Mouse (Mus musculus): ENCODE data around the gene Dusp1. TPM values are rescaled to one million over a fixed set of nuclear protein-coding genes. Genes with fewer than 3 reads are reported as not detected.

Dusp1 gene
- polyA plus RNA-seq, 1 experiment from 2014 or later = 28.3 TPM

- H3K4me1 ChIP-seq (ENCODE audit: insufficient read depth, low read length) = peaks cover 47% of the 10 kb centered on the region
- no peaks in the 10 kb centered on the region for H3K9me3 ChIP-seq (ENCODE audit: low read length)
- peak overlapping the region; percentile 31; the same call in 1 of the 2 replicates for H3K9ac ChIP-seq (replicated peaks; ENCODE audit: low read length)
- H3K36me3 ChIP-seq (ENCODE audit: insufficient read depth, low read length) = no peaks in the 10 kb centered on the region; the same call in 1 of the 2 replicates
- H3K27me3 ChIP-seq (ENCODE audit: insufficient read depth, low read length) = no peaks in the 10 kb centered on the region
- ATAC-seq (ENCODE audit: low FRiP score, low TSS enrichment) = no peak
- H3K4me3 ChIP-seq (ENCODE audit: low read length) = no peak overlapping the region
- 0 out of 2 replicates have a peak overlapping the region, but pooled peaks have one; percentile 20 for H3K27ac ChIP-seq (ENCODE audit: low read length)
- H3K4me2 ChIP-seq (replicated peaks; ENCODE audit: low read depth, low read length) = no peak overlapping the region
- WGBS = 69% methylated on average over 6 of the region's 6 CpGs
These were observed 39.6 kb upstream of the Dusp1 start for GRCm38 (mm10) chr17:26601514-26601913.

- Histone ChIP-seq H3K27me3 (ENCODE audit: insufficient read depth, low read length) (no peaks in the 10 kb centered on the region), H3K9me3 (ENCODE audit: low read length) (no peaks in the 10 kb centered on the region), H3K9ac (replicated peaks; ENCODE audit: low read length) (peak overlapping the region; percentile 31; the same call in 1 of the 2 replicates), H3K36me3 (ENCODE audit: insufficient read depth, low read length) (no peaks in the 10 kb centered on the region), H3K4me1 (ENCODE audit: insufficient read depth, low read length) (peaks cover 52% of the 10 kb centered on the region), H3K4me2 (replicated peaks; ENCODE audit: low read depth, low read length) (no peak overlapping the region), H3K27ac (ENCODE audit: low read length) (0 out of 2 replicates have a peak overlapping the region, but pooled peaks have one; percentile 20), H3K4me3 (ENCODE audit: low read length) (no peak overlapping the region)
- 61% methylated on average over 17 of the region's 17 CpGs for WGBS
- ATAC-seq (ENCODE audit: low FRiP score, low TSS enrichment) = no peak
These were observed 39.1 kb upstream of the Dusp1 start for GRCm38 (mm10) chr17:26600913-26601447.

- WGBS = 89% methylated on average over 5 of the region's 5 CpGs
- Histone ChIP-seq H3K4me1 (ENCODE audit: insufficient read depth, low read length) (peaks cover 66% of the 10 kb centered on the region), H3K9me3 (ENCODE audit: low read length) (no peaks in the 10 kb centered on the region), H3K4me3 (ENCODE audit: low read length) (no peak overlapping the region), H3K9ac (replicated peaks; ENCODE audit: low read length) (no peak overlapping the region), H3K27ac (ENCODE audit: low read length) (no peak overlapping the region), H3K36me3 (ENCODE audit: insufficient read depth, low read length) (no peaks in the 10 kb centered on the region), H3K27me3 (ENCODE audit: insufficient read depth, low read length) (no peaks in the 10 kb centered on the region), H3K4me2 (replicated peaks; ENCODE audit: low read depth, low read length) (no peak overlapping the region)
- ATAC-seq (ENCODE audit: low FRiP score, low TSS enrichment) = no peak
These were observed 36.9 kb upstream of the Dusp1 start for GRCm38 (mm10) chr17:26598845-26599244.

- 85% methylated on average over 6 of the region's 6 CpGs for WGBS
- ATAC-seq (ENCODE audit: low FRiP score, low TSS enrichment) = no peak
These were observed 35.0 kb upstream of the Dusp1 start for GRCm38 (mm10) chr17:26596856-26597481.

GRCm38 (mm10) chr17:26596168-26596658 is 34.3 kb upstream of the Dusp1 start:
- Histone ChIP-seq H3K9ac (replicated peaks; ENCODE audit: low read length) (no peak overlapping the region), H3K4me2 (replicated peaks; ENCODE audit: low read depth, low read length) (no peak overlapping the region), H3K27ac (ENCODE audit: low read length) (peak overlapping the region; percentile 80), H3K4me3 (ENCODE audit: low read length) (no peak overlapping the region), H3K9me3 (ENCODE audit: low read length) (no peaks in the 10 kb centered on the region), H3K4me1 (ENCODE audit: insufficient read depth, low read length) (peaks cover 46% of the 10 kb centered on the region), H3K36me3 (ENCODE audit: insufficient read depth, low read length) (peaks cover 8% of the 10 kb centered on the region), H3K27me3 (ENCODE audit: insufficient read depth, low read length) (no peaks in the 10 kb centered on the region)
- 49% methylated on average over 7 of the region's 7 CpGs for WGBS
- ATAC-seq (ENCODE audit: low FRiP score, low TSS enrichment) = 0 out of 2 replicates have a peak, but pooled peaks have one; percentile 49

More at GRCm38 (mm10) chr17:26596856-26597481, 35.0 kb upstream of the Dusp1 start:
- H3K4me1 ChIP-seq (ENCODE audit: insufficient read depth, low read length) = peaks cover 54% of the 10 kb centered on the region
- no peak overlapping the region for H3K4me2 ChIP-seq (replicated peaks; ENCODE audit: low read depth, low read length)
- H3K4me3 ChIP-seq (ENCODE audit: low read length) = no peak overlapping the region
- no peaks in the 10 kb centered on the region for H3K9me3 ChIP-seq (ENCODE audit: low read length)
- H3K27ac ChIP-seq (ENCODE audit: low read length) = no peak overlapping the region; the same call in 1 of the 2 replicates
- H3K27me3 ChIP-seq (ENCODE audit: insufficient read depth, low read length) = no peaks in the 10 kb centered on the region
- H3K36me3 ChIP-seq (ENCODE audit: insufficient read depth, low read length) = peaks cover 8% of the 10 kb centered on the region
- H3K9ac ChIP-seq (replicated peaks; ENCODE audit: low read length) = no peak overlapping the region

- no peak overlapping the region for H3K4me3 ChIP-seq (ENCODE audit: low read length)
- H3K4me2 ChIP-seq (replicated peaks; ENCODE audit: low read depth, low read length) = no peak overlapping the region
- no peak for ATAC-seq (ENCODE audit: low FRiP score, low TSS enrichment)
- H3K9ac ChIP-seq (replicated peaks; ENCODE audit: low read length) = no peak overlapping the region
- WGBS = 45% methylated on average over 7 of the region's 7 CpGs
- H3K27ac ChIP-seq (ENCODE audit: low read length) = peak overlapping the region; percentile 80
- H3K4me1 ChIP-seq (ENCODE audit: insufficient read depth, low read length) = peaks cover 40% of the 10 kb centered on the region
- H3K9me3 ChIP-seq (ENCODE audit: low read length) = no peaks in the 10 kb centered on the region
- H3K36me3 ChIP-seq (ENCODE audit: insufficient read depth, low read length) = peaks cover 8% of the 10 kb centered on the region
- H3K27me3 ChIP-seq (ENCODE audit: insufficient read depth, low read length) = no peaks in the 10 kb centered on the region
These were observed 33.7 kb upstream of the Dusp1 start for GRCm38 (mm10) chr17:26595448-26596167.

GRCm38 (mm10) chr17:26594958-26595357 is 33.0 kb upstream of the Dusp1 start:
- WGBS = 80% methylated on average over 7 of the region's 7 CpGs
- peaks cover 8% of the 10 kb centered on the region for H3K36me3 ChIP-seq (ENCODE audit: insufficient read depth, low read length)
- ATAC-seq (ENCODE audit: low FRiP score, low TSS enrichment) = no peak
- H3K27ac ChIP-seq (ENCODE audit: low read length) = peak overlapping the region; percentile 80
- H3K4me2 ChIP-seq (replicated peaks; ENCODE audit: low read depth, low read length) = no peak overlapping the region
- H3K9ac ChIP-seq (replicated peaks; ENCODE audit: low read length) = no peak overlapping the region
- no peaks in the 10 kb centered on the region for H3K9me3 ChIP-seq (ENCODE audit: low read length)
- H3K4me1 ChIP-seq (ENCODE audit: insufficient read depth, low read length) = peaks cover 34% of the 10 kb centered on the region
- no peak overlapping the region for H3K4me3 ChIP-seq (ENCODE audit: low read length)
- no peaks in the 10 kb centered on the region for H3K27me3 ChIP-seq (ENCODE audit: insufficient read depth, low read length)

- 73% methylated on average over 7 of the region's 7 CpGs for WGBS
These were observed 32.2 kb upstream of the Dusp1 start for GRCm38 (mm10) chr17:26594171-26594570.

GRCm38 (mm10) chr17:26593199-26593598 is 31.3 kb upstream of the Dusp1 start:
- no peak overlapping the region for H3K27ac ChIP-seq (ENCODE audit: low read length)
- H3K36me3 ChIP-seq (ENCODE audit: insufficient read depth, low read length) = peaks cover 8% of the 10 kb centered on the region
- H3K4me1 ChIP-seq (ENCODE audit: insufficient read depth, low read length) = peaks cover 28% of the 10 kb centered on the region
- no peak overlapping the region for H3K4me3 ChIP-seq (ENCODE audit: low read length)
- no peak for ATAC-seq (ENCODE audit: low FRiP score, low TSS enrichment)
- 94% methylated on average over 5 of the region's 5 CpGs for WGBS
- H3K9me3 ChIP-seq (ENCODE audit: low read length) = no peaks in the 10 kb centered on the region
- H3K9ac ChIP-seq (replicated peaks; ENCODE audit: low read length) = no peak overlapping the region
- H3K27me3 ChIP-seq (ENCODE audit: insufficient read depth, low read length) = no peaks in the 10 kb centered on the region
- no peak overlapping the region for H3K4me2 ChIP-seq (replicated peaks; ENCODE audit: low read depth, low read length)

More at GRCm38 (mm10) chr17:26594171-26594570, 32.2 kb upstream of the Dusp1 start:
- ATAC-seq (ENCODE audit: low FRiP score, low TSS enrichment) = no peak
- Histone ChIP-seq H3K4me3 (ENCODE audit: low read length) (no peak overlapping the region), H3K9me3 (ENCODE audit: low read length) (no peaks in the 10 kb centered on the region), H3K27me3 (ENCODE audit: insufficient read depth, low read length) (no peaks in the 10 kb centered on the region), H3K36me3 (ENCODE audit: insufficient read depth, low read length) (peaks cover 8% of the 10 kb centered on the region), H3K4me2 (replicated peaks; ENCODE audit: low read depth, low read length) (no peak overlapping the region), H3K27ac (ENCODE audit: low read length) (no peak overlapping the region), H3K4me1 (ENCODE audit: insufficient read depth, low read length) (peaks cover 29% of the 10 kb centered on the region), H3K9ac (replicated peaks; ENCODE audit: low read length) (no peak overlapping the region; the same call in 1 of the 2 replicates)
